ENCODE assay signal across 14 mouse cellular contexts in the genomic region with DNA sequence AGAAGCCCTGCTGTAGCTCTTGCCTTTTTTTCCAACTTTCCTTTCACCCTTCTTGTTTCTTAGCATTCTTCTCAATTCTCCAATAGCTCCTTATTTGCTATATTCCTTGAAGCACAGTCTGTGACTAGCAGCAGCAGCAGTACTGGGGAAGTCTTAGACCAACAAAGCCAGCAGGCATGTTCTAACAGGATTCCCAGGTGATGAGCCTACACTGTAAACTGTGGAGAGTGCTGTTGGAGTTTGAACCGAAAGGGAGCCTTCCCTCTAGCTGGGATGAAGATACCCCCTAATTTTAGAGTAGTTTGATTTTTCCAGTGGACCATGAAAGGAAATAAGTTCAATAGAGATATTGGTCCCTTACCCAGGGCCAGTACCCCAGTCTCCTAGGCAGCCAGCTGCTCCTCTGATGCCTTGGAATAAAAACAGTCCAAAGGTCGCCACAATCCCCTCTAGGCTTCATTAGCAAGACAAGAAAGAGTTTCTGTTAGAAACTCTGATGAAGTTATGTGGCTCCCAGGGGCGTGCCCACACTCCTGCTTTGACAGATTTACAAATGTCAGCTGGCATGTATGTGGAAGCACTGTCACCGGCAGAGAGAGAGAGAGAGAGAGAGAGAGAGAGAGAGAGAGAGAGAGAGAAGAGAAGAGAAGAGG. TPM values are rescaled to one million over a fixed set of nuclear protein-coding genes. Genes with fewer than 3 reads are reported as not detected.
DNase-seq lines count a peak whose midpoint lies in the region; ATAC-seq and TF ChIP-seq lines count a peak whose summit lies in the region.
"Had no signal": no experiment of that assay in that cellular context is flagged by ENCODE, and none has a peak within 500 bp of the region (broad histone marks: within the 10 kb centered on the region; RNA-seq: fewer than 3 reads in every experiment).

No protein-coding gene starts in this region.

- H3K9ac ChIP-seq in kidney, postnatal 0 days (ENCODE audit: low read depth, low read length), result no peak overlapping the region
- no peak overlapping the region for H3K9ac ChIP-seq in intestine, embryonic 15.5 days
- no peak overlapping the region for H3K9ac ChIP-seq in stomach, embryonic 15.5 days
- H3K9ac ChIP-seq: liver, postnatal 0 days had no signal

- H3K9me3 ChIP-seq in kidney, postnatal 0 days (replicated peaks; ENCODE audit: low read length), result no peaks in the 10 kb centered on the region
- no peaks in the 10 kb centered on the region for H3K9me3 ChIP-seq in intestine, embryonic 15.5 days
- H3K9me3 ChIP-seq in stomach, embryonic 15.5 days, result no peaks in the 10 kb centered on the region

- TF ChIP-seq CTCF in kidney, postnatal 0 days (IDR thresholded peaks at IDR 0.05; ENCODE audit: low read depth), result no peak

- no peak for DNase-seq in kidney, postnatal 0 days (ENCODE audit: low spot score)
- DNase-seq in kidney, adult 8-10 months, result no peak
- DNase-seq in embryo, embryonic 11 days, result peak; percentile 66
- no peak for DNase-seq in left cerebral cortex, postnatal 36 days (ENCODE audit: low spot score in 2 of 2)
- no peak for DNase-seq in left cerebral cortex, postnatal 10 days (ENCODE audit: extremely low spot score in 1 of 2, low spot score in 2 of 2)
- DNase-seq: cerebellum, postnatal 10 days; left cerebral cortex, postnatal 4 days; liver, postnatal 0 days; spleen, adult 18-20 months had no signal

- no peaks in the 10 kb centered on the region for H3K27me3 ChIP-seq in kidney, postnatal 0 days (ENCODE audit: insufficient read depth, low read length)
- no peaks in the 10 kb centered on the region for H3K27me3 ChIP-seq in intestine, embryonic 15.5 days (replicated peaks)
- no peaks in the 10 kb centered on the region for H3K27me3 ChIP-seq in stomach, embryonic 15.5 days (replicated peaks)

- ATAC-seq in kidney, postnatal 0 days (replicated peaks; ENCODE audit: low FRiP score, low read depth), result no peak
- ATAC-seq in intestine, embryonic 15.5 days, result peak; percentile 74
- no peak for ATAC-seq in stomach, embryonic 15.5 days (ENCODE audit: insufficient read depth, low FRiP score, low read depth)
- ATAC-seq: activated CD4-positive, CD25-positive, alpha-beta regulatory T cell, adult 4 months; liver, postnatal 0 days had no signal

- intact Hi-C loops in left cerebral cortex, postnatal 36 days (cut with DNase I), result no loop called here
- intact Hi-C loops in left cerebral cortex, postnatal 10 days (cut with DNase I), result no loop called here

- H3K4me1 ChIP-seq in kidney, postnatal 0 days (replicated peaks; ENCODE audit: insufficient read depth, low read length), result no peaks in the 10 kb centered on the region
- H3K4me1 ChIP-seq in intestine, embryonic 15.5 days (replicated peaks), result no peaks in the 10 kb centered on the region; the same call in none of the 2 replicates
- no peaks in the 10 kb centered on the region for H3K4me1 ChIP-seq in stomach, embryonic 15.5 days

- peak overlapping the region; percentile 14; the same call in 1 of the 2 replicates for H3K27ac ChIP-seq in kidney, postnatal 0 days
- no peak overlapping the region for H3K27ac ChIP-seq in intestine, embryonic 15.5 days
- H3K27ac ChIP-seq in stomach, embryonic 15.5 days, result 0 out of 2 replicates have a peak overlapping the region, but pooled peaks have one; percentile 31

- H3K4me2 ChIP-seq in kidney, postnatal 0 days (ENCODE audit: low read length), result no peak overlapping the region
- no peak overlapping the region for H3K4me2 ChIP-seq in intestine, embryonic 15.5 days (replicated peaks)
- no peak overlapping the region for H3K4me2 ChIP-seq in stomach, embryonic 15.5 days

- no peaks in the 10 kb centered on the region for H3K36me3 ChIP-seq in kidney, postnatal 0 days (ENCODE audit: insufficient read depth, low read length)
- H3K36me3 ChIP-seq in intestine, embryonic 15.5 days, result no peaks in the 10 kb centered on the region
- H3K36me3 ChIP-seq in stomach, embryonic 15.5 days, result no peaks in the 10 kb centered on the region

- WGBS in kidney, postnatal 0 days, result 14% methylated on average over 4 of the region's 4 CpGs
- 15% methylated on average over 3 of the region's 4 CpGs for WGBS in intestine, embryonic 15.5 days
- 14% methylated on average over 4 of the region's 4 CpGs for WGBS in stomach, embryonic 15.5 days

- no peak overlapping the region for H3K4me3 ChIP-seq in kidney, postnatal 0 days (replicated peaks; ENCODE audit: low read depth, low read length)
- no peak overlapping the region for H3K4me3 ChIP-seq in intestine, embryonic 15.5 days (replicated peaks)
- H3K4me3 ChIP-seq in stomach, embryonic 15.5 days (replicated peaks), result no peak overlapping the region

RNA-seq across cellular contexts. Expression of gene Col15a1, which starts 46.7 kb away (rescaled TPM):
- polyA plus RNA-seq in kidney, postnatal 0 days (2015; fragmentation: Nextera tagmentation; extraction: Ambion mirVana), result 46.5 and 51.7 TPM in 2 replicates
- polyA plus RNA-seq in intestine, embryonic 15.5 days (2015; fragmentation: Nextera tagmentation; extraction: Ambion mirVana), result 15.5 and 16.0 TPM in 2 replicates
- 23.1 and 23.7 TPM in 2 replicates for polyA plus RNA-seq in stomach, embryonic 15.5 days (2015; fragmentation: Nextera tagmentation; extraction: Ambion mirVana)
- total RNA-seq in left cerebral cortex, postnatal 36 days (2021), result 1 to 10 TPM; 5.7 to 8.3 TPM
- total RNA-seq in left cerebral cortex, postnatal 10 days (2021), result 10 to 100 TPM; 10.4 to 13.8 TPM
- total RNA-seq: granulocyte monocyte progenitor cell, adult 5-6 weeks; megakaryocyte-erythroid progenitor cell, adult 5-6 weeks had no signal
